Mouse (Mus musculus) embryonic fibroblast, embryonic 13.5 days (primary cell): ENCODE measurements around the gene Ndufa6. TPM values are rescaled to one million over a fixed set of nuclear protein-coding genes. Genes with fewer than 3 reads are reported as not detected.
"Not testable (repeated sequence)": the region's sequence is repeated elsewhere in the genome, so short reads cannot be mapped to it uniquely, and the experiment has no call there.

Source experiments
- H3K27ac ChIP-seq: 2 replicates; pipeline ENCODE4 v1.5.1; 2012; ENCODE audit warnings: low read length, control low read depth, inconsistent platforms; ENCODE audit not compliant: insufficient read depth
- H3K4me1 ChIP-seq: 2 replicates; pipeline ENCODE4 v1.6.1; 2011; ENCODE audit warnings: low read length; ENCODE audit not compliant: control insufficient read depth, insufficient read depth
- H3K4me3 ChIP-seq: 2 replicates; pipeline ENCODE4 v1.5.1; 2011; ENCODE audit warnings: mild to moderate bottlenecking, control low read depth, low read length; ENCODE audit not compliant: insufficient read depth
- CTCF ChIP-seq: IDR thresholded peaks from 2 replicates; pipeline ENCODE4 v1.5.1; 2011; ENCODE audit warnings: mild to moderate bottlenecking, control low read depth, low read length, moderate library complexity, borderline replicate concordance; ENCODE audit not compliant: insufficient read depth
- POLR2A ChIP-seq: IDR thresholded peaks from 2 replicates; pipeline ENCODE4 v1.6.1; 2011; ENCODE audit warnings: low read depth, mild to moderate bottlenecking, control low read depth, low read length, moderate library complexity
- polyA plus RNA-seq: library from polyadenylated mRNA; stranded (reverse); fragments of >200 nt; gene quantifications from 2 replicates; pipeline ENCODE4 v1.2.4, GENCODE M21; 2011; ENCODE audit warnings: low read depth; ENCODE audit not compliant: missing spikeins, insufficient read length

Ndufa6 gene
- 154 and 171 TPM in 2 replicates for polyA plus RNA-seq

- TF ChIP-seq POLR2A (peak; percentile 99), CTCF (peak; percentile 93)
- Histone ChIP-seq H3K4me3 (peak within 1 kb of the TSS; percentile 72), H3K27ac (peak within 1 kb of the TSS; percentile 77), H3K4me1 (no peaks in the 10 kb centered on the region)
Observed at GRCm38 (mm10) chr15:82354126-82354945, at the start of gene Ndufa6. TSS of gene Ndufa6 (minus strand) at chr15:82354322.

GRCm38 (mm10) chr15:82403606-82404005 is 49.5 kb upstream of the Ndufa6 start:
- no peak overlapping the region for H3K27ac ChIP-seq
- H3K4me3 ChIP-seq, result no peak overlapping the region
- no peaks in the 10 kb centered on the region for H3K4me1 ChIP-seq
- TF ChIP-seq POLR2A, result no peak
- no peak for TF ChIP-seq CTCF

GRCm38 (mm10) chr15:82402741-82403140 is 48.6 kb upstream of the Ndufa6 start:
- H3K27ac ChIP-seq, result no peak overlapping the region
- H3K4me3 ChIP-seq, result no peak overlapping the region
- H3K4me1 ChIP-seq, result no peaks in the 10 kb centered on the region
- TF ChIP-seq POLR2A (no peak), CTCF (no peak)

- TF ChIP-seq POLR2A, result no peak
- TF ChIP-seq CTCF, result no peak
- Histone ChIP-seq H3K4me3 (no peak overlapping the region), H3K27ac (no peak overlapping the region), H3K4me1 (no peaks in the 10 kb centered on the region)
Observed at GRCm38 (mm10) chr15:82402106-82402505, 48.0 kb upstream of the Ndufa6 start.

- TF ChIP-seq POLR2A (no peak), CTCF (no peak)
- Histone ChIP-seq H3K4me3 (no peak overlapping the region), H3K27ac (no peak overlapping the region), H3K4me1 (no peaks in the 10 kb centered on the region)
Observed at GRCm38 (mm10) chr15:82401516-82401915, 47.4 kb upstream of the Ndufa6 start.

- H3K4me1 ChIP-seq, H3K4me3 ChIP-seq, H3K27ac ChIP-seq: not testable (repeated sequence)
Observed at GRCm38 (mm10) chr15:82395955-82396354, 41.8 kb upstream of the Ndufa6 start.

GRCm38 (mm10) chr15:82393922-82394321 is 39.8 kb upstream of the Ndufa6 start, which contains the start of gene Cyp2d11:
TSS of gene Cyp2d11 (minus strand) at chr15:82394022.
- not testable (repeated sequence) for H3K27ac ChIP-seq, H3K4me1 ChIP-seq, H3K4me3 ChIP-seq

- H3K4me1 ChIP-seq, H3K27ac ChIP-seq, H3K4me3 ChIP-seq: not testable (repeated sequence)
Observed at GRCm38 (mm10) chr15:82389916-82390315, 35.8 kb upstream of the Ndufa6 start.

- no peaks in the 10 kb centered on the region for H3K4me1 ChIP-seq
- no peak overlapping the region for H3K4me3 ChIP-seq
- TF ChIP-seq CTCF (no peak), POLR2A (no peak)
- no peak overlapping the region for H3K27ac ChIP-seq
Observed at GRCm38 (mm10) chr15:82385729-82386128, 31.6 kb upstream of the Ndufa6 start.

GRCm38 (mm10) chr15:82382441-82382840 is 28.3 kb upstream of the Ndufa6 start:
- no peak for TF ChIP-seq CTCF
- no peak for TF ChIP-seq POLR2A
- H3K4me1 ChIP-seq, result no peaks in the 10 kb centered on the region

GRCm38 (mm10) chr15:82380714-82381062 is 26.6 kb upstream of the Ndufa6 start:
- Histone ChIP-seq H3K27ac (no peak overlapping the region), H3K4me1 (0 out of 2 replicates have a peak, but pooled peaks cover 4% of the 10 kb centered on the region), H3K4me3 (peak overlapping the region; percentile 15; the same call in 1 of the 2 replicates)
- TF ChIP-seq POLR2A (no peak), CTCF (no peak)

More at GRCm38 (mm10) chr15:82382441-82382840, 28.3 kb upstream of the Ndufa6 start:
- H3K27ac ChIP-seq, result no peak overlapping the region
- H3K4me3 ChIP-seq, result no peak overlapping the region
